Mouse (Mus musculus) T-helper 17 cell (primary cell): ENCODE results near the gene Clec4f.

Experiments
- in situ Hi-C, 2 experiments: fragments of 300-600 bp; cut with MboI, MseI; formaldehyde crosslinking; loops; 1 replicate in 1 of 2; 2 replicates in 1 of 2; pipeline ENCODE4 v1.15.1; 2025; ENCODE audit warnings: high pct_unique_total_duplicates in 2 of 2

Clec4f gene

DNA sequence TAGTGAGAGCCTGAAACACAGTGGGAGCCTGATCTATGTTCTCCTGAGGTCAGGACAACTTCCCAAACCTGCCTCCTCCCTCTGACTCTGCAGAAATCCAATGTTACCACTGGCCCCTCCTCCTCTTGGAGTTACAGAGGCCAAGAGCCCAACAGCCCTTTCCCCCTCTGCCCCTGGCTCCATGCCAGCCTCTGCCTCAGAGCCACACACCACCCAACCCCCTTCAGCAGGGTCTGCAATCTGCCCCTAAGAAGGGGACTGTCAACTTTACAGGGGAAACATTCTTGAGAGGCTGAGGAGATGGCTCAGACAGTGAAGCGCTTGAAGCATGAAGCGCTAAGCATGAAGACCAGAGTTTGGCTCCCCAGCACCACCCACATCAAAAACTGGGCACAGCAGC lies at the start of gene Clec4f:
TSS of gene Clec4f (minus strand) at position 101 of the 400 bp plus-strand sequence.
- in situ Hi-C loops: loop anchor here in 1 of 2 experiments (5.0 kb wide), 1 partner anchor 299 kb away; no protein-coding TSS in a partner anchor

DNA sequence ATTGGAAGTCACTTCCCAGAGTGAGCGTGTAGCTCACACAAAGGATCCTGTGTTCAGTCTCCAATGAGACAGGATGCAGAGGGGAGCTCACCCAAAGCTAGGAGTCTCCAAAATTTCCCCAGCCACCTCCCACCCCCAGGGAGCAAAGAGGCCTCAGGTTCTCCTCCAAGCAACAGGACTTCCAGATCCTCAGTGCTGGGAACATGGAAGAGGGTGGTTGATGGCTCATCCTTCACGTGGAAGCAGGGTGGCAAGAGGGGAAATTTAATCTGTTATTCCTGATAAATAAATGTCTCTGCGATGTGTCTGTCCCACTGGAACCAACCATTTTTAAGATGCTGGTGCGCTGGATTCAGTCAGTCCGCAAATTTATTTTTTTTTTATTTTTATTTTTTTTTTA lies 48.7 kb upstream of the Clec4f start:
- in situ Hi-C loops: no loop called here

DNA sequence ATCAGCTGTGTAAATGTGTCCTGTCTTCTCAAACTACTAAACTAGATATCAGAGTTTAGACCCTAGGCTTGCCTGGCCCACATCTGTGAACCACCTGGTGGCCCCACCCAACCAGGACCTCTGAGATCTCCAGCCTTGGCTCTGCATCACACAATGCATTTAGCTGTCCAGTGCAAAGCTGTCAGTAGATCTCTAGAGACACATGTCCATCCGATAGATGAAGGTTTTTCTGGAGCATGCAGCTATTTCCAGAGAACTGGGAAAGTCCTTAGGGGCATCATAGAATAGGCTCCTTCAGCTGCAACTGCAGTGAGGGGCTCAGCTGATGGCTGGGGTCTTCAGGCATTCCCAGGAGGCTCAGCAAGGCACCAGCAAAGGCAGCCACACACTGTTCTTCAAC lies 48.3 kb upstream of the Clec4f start:
- in situ Hi-C loops: no loop called here

DNA sequence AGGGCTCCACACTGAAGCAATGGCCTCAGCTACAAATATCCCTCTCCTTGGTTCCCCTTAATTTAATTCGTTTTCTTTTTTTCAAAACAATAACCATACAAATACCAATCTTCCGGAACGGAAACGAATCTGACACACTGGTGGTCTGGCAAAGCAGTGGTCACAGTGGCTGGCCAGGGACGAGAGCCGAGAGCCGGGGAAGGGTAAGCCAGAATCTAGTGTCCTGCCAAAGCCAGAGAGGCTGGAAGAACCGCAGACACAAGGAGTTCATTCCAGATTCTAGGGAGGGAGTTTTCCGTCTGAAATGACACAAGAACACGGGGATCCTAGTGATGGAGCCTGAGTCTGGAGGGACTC lies 47.7 kb upstream of the Clec4f start:
- in situ Hi-C loops: no loop called here

DNA sequence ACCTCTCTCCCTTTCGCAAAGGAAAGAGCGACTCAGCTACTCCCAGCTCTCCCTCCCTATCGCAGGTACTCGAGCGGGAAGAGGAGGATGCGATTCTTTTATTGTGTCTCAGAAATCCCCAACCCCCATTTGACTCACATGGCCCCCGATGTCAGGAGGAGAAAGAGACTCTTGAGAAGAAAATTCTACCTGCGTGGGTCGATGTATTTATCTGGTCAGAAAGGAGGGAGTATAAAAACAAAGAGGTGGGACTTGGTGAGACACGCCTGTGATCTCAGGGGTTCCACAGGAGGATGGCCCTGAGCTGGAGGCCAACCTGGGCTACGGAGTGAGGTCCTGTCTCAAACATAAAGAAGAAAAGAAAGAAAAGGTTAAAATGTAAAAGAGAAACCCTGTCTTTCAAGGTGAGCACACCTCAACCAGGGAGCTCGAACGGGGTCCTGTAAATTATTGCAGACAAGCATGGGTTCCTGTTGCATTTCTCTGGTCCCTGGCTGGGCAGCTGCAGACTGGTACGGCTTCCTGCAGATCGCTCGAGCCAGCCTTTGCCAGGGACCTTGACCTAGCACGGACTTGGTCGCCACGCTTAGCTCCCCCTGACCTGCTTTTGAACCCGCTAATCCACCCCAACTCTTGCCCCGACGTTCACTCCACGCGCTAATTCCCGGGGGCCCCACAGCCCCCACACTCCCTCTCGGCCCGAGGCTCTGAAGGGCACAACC lies 47.2 kb upstream of the Clec4f start:
- in situ Hi-C loops: no loop called here

DNA sequence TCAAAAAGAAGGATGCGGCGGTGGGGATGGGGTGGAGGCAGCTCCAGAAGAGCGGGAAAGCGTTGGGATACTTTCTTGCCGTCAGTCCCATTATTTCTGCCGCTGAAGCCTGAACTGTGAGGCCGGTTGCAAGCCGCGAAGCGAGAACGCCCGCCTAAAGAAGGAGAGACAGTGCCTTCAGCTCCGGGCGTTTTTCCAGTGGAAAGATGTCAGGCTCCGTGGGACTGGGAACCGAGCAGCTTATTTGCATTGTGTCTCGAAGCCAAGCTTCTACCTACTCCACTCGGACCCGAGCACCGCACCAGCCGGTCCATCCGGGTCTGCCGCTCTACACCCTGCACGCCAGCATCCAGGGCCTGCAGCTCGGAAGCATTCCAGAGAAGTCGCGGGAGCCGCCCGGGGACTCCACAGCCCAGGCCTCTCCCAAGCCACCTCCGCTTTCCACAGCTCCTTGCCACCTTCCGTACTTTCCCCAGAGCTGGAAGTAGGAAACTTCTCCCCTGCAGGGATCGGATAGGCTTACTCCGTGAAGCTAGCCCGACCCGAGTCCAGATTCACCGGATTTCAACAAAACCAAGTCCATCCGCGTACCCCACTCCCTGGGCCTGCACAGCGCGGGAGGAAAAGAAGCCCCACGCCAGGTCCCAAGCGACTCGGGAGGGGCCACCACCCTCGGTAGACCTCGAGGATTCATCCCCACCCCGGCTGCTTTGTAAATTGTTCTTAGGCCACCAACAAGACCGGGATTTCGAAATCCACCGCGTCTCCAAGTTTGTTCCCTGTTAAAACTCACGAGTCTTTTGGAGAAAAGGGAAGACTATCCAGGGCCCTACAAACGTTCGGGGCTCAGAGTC lies 46.4 kb upstream of the Clec4f start:
- in situ Hi-C loops: no loop called here

DNA sequence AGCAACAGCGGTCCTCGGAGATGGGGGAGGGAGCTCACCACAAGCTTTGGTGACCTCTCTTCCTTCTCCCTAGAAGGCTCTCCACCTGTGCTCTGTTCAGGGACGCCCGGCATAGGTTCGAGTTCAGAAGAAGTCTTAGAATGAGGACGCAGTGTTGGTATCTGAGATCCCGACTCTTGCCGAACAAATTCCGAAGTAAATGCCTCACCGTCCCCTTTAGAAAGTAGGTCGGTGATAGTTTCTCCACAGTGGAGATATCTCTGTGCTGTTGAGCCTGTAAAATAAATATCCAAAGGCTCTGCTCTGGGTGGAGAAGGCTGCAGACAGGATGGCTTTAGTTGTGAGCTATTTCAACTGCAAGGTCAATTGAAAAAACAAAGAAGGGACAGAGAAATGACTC lies 45.0 kb upstream of the Clec4f start:
- in situ Hi-C loops: no loop called here

DNA sequence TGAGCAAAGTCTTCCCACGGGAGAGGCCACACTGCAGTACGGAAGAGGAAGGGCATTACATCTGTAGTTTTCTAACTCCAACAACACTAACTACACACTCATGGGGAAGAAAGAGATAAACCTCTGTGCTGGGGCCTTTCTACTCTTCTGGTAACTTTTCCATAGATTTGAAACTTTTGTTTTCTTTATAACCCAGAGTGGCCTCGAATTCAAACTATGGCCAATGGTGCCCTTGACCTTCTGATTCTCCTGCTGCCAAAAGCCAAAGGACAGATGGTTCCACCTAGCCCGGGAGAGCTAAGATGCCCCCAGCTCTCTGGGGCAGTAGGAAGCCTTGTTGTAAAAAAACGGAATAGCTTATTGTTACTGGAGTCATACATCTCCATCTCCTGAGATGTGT lies 44.0 kb upstream of the Clec4f start:
- in situ Hi-C loops: no loop called here

DNA sequence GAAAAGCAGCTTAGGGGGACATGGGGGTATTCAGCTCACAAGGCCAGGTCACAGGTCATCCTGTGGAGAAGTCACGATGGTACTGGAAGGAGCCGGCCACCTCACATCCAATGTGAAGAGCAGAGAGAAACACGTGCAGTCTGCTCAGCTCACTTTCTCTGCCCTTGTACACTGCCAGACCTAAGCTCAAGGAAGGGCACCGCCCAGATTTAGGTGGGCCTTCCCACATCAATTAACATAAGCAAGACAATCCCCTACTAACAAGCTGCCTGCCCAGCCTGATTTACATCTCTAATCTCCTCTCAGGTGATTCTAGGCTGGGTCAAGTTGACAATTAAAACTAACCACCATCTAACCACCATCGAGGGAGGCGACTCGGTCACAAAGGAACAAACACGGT lies 41.9 kb upstream of the Clec4f start:
- in situ Hi-C loops: no loop called here

DNA sequence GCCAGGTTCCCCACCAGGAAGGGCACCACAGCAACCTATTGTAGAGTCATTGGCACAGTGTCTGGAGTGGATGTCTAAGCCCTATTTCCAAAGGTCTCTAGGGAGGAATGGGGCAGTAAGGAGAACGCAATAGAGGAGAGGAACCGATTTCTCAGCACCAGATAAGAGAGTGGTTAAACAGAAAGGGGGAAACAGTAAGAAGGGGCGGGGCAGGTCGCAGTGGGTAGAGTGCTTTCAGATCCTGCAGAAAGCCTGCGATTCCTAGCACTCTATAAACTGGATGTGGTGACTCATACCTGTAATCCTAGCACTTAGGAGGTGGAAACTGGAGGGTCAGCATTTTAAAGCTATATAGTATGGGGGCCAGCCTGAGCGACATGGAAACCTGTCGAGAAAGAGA lies 40.7 kb upstream of the Clec4f start:
- in situ Hi-C loops: no loop called here

DNA sequence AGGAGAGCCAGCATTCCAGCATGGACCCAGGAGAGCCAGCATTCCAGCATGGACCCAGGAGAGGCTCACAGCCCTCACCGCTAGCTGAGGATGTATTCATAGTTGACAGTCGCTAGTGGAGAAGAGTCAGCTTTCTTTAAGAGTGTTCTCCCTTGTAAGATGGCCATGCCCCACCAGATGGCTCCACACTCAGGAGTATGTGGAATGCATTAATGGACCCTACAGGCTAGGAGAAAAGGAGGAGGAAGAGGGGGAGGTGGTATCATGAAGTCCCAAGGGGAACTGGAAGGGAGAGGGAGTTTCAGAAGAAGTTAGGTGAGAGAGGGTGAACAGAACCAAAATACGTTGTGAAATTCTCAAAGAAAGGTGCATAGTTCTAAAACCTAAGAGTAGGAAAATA lies 39.7 kb upstream of the Clec4f start:
- in situ Hi-C loops: no loop called here

DNA sequence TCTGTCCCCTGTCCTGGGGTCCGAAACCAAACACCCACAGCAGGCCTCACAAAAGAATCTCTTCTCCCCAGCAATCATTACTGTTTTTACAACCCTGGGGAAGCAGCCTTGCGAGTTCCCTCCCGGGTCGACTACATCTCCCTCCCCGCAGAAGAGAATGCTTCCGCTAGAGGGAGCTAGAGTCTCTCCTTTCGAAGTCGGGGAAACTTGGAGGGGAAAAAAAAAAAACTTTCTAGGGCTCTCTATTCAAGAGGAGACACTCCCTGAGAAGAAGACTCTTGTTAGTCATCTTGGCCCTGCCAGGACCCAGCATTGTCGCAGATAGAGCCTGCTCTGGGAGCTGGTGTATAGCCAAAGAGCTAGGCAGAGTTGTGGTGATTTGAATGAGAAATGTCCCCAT lies 37.8 kb upstream of the Clec4f start:
- in situ Hi-C loops: loop anchor here in 1 of 2 experiments (5.0 kb wide), 1 partner anchor 53 kb away; no protein-coding TSS in a partner anchor

DNA sequence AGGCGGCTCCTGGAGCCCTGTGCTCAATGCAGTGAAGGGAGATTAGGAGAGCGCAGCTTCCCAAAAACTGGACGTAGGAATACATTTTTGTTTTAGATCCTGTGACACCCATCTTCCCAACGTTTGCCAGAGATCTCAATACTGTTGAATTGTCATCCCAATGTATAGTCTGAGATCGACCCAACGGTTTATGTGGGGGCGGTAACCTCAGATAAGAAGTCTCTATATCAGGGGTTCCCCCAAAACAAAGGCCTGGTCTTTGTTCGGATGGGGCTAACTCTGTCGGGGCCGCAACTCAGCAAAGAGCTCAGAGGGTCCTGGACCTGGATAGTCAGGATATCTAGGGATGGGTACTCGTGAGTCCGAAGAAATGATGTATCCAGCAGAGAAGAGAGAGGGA lies 37.0 kb upstream of the Clec4f start:
- in situ Hi-C loops: loop anchor here in 1 of 2 experiments (5.0 kb wide), 1 partner anchor 54 kb away; no protein-coding TSS in a partner anchor

DNA sequence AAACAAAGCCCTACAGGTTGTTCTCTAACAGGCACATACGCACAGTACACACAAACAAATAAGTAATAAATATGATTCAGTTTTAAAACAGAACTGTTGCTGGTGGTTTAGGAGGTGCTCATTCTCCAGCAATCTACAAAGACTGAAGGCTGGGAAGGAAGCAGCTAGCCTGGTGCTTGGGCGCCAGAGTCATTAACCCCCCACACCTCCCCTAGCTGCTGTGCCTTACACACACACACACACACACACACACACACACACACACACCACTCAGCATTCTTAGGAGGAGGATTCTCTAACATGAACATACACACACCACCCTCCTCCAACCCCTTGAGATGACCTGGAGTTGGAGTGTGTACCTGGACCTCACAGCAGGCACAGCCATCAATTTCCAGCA lies 34.9 kb upstream of the Clec4f start:
- in situ Hi-C loops: loop anchor here in 1 of 2 experiments (5.0 kb wide), 1 partner anchor 56 kb away; no protein-coding TSS in a partner anchor

DNA sequence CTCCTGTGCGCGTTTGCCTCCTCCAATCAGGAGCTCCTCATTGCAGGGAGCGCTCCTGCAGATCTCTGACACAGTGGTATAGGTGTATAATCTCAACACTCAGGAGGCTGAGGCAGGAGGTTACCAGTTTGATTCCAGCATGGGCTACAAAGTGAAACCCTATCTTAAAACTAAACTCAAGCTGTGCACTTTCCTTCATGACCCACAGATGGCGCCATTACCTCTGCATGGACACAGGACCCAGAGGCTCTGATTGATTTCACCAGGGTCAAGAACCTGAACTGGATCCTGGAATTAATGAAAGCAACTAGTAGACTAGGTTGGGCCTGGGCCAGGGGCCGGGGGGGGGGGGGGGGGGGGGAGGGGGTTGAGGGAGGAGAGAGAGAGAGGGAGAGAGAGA lies 34.3 kb upstream of the Clec4f start:
- in situ Hi-C loops: loop anchor here in 1 of 2 experiments (5.0 kb wide), 1 partner anchor 57 kb away; no protein-coding TSS in a partner anchor

DNA sequence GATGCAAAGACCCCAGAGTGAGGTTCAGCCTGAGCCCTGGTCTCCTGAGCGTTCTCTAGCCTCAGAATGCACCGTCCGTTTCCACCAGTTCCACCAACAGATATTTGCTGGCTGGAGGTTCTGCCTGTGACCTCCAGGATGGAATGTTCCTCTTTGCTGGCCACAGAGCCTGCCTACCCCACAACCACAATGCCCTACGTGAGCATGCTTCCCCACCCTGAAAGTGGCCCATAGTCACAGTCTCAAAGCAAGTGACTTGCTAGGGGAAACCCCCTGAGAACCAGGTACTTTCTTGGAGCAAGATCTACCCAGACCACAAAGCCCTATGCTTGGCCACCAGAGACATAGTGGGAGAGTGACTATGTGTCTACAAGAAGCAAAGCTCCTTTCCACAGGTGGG lies 33.4 kb upstream of the Clec4f start:
- in situ Hi-C loops: loop anchor here in 1 of 2 experiments (5.0 kb wide), 1 partner anchor 53 kb away; the partner anchor contains the start of gene Atp6v1b1

DNA sequence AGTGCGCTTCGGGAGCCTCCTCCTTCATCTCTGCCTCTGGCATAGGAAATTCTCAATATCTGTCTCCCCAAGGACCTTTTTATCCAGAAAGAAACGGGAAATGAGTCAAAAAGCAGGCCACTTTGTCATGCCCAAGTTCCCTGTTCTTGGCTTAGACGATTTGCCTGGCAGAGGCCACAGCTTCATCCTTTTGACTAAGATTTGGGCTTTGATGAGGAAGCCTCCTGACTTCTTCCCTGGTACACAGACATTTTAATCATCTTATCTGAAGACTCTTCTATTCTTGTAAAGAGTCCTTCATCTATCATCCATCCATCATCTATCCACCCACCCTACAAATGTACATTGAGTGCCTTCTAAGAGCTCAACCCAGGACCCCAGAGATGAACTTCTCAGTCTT lies 21.8 kb upstream of the Clec4f start, which contains the start of gene Cd207:
TSS of gene Cd207 (minus strand) at position 101 of the 400 bp plus-strand sequence.
- in situ Hi-C loops: no loop called here

DNA sequence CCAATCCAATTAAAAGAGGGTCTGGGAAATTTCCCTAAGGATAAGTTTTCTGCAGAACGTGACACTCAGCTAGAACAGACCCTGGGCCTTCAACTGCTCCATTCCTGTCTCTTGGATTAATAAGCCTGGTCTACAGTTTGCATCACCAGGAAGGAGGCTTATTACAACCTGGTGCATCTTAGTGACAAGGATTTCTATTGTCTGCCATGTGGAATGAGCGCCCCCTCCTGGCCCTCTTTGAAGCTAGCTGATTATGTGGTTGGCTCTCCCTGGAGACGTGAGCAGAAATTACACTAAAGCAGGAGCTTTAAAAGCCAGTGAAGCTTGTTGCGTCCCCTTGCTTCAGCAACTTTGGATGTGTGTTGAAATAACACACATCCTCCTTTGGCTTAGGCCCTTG lies 17.4 kb upstream of the Clec4f start:
- in situ Hi-C loops: loop anchor here (5.0 kb wide), 1 partner anchor 91 kb away; no protein-coding TSS in a partner anchor

DNA sequence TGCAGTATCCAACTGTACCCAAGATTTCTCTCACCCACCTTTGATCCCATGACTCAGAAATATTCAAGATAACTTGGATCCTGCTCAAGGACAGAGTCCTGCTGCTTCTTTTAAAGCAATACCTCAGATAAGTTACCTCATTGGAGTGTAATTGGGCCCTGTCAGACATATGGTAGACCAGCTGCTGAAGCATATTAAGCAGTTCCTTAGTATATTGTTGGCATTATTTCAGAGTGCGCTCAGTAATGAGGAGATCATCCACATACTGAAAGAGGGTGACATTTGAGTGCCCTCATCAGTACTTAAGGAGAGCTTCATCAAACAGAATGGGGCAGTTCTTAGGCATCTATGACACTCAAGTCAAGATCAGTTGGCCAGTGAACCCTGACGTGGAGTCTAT lies 9.0 kb upstream of the Clec4f start:
- in situ Hi-C loops: no loop called here

DNA sequence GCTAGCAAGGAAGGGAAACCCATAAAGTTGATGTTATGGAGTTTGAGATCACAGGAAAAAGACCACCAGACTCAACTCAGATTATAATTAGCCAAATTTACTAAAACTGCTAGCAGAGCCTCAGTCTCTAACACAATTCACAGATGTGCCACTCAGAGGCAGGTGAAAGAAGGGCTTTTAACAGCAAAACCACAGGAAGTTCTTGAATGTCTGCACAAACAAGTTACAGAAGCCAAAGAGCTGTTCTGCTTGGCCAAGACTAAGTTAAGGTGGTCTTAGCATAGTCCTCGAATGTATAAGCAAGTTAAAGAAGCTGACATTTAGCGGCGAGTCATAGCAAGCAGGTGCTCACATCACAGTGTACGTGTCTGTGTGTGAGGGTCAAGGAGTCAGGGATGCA lies 4.8 kb upstream of the Clec4f start:
- in situ Hi-C loops: no loop called here

DNA sequence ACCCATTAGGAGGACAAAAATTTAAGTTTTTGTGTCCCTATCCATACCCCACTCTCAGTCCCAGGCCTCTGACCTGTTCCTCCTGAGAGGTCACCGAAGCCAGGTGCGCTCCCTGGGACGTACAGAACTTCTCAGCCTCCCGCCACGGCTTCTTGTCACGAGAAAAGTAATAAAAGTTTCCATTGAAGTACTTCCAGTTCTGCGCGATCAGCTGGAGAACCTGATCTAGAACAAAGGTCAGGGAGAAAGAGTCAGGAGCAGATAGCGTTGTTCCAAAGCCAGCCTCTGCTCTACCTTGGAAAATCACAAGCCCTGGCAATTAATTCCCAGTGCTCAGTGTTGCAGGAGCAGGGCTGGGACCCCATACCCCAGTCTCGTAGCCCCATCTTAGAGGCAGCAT lies 9.3 kb downstream of the Clec4f start:
- in situ Hi-C loops: no loop called here

DNA sequence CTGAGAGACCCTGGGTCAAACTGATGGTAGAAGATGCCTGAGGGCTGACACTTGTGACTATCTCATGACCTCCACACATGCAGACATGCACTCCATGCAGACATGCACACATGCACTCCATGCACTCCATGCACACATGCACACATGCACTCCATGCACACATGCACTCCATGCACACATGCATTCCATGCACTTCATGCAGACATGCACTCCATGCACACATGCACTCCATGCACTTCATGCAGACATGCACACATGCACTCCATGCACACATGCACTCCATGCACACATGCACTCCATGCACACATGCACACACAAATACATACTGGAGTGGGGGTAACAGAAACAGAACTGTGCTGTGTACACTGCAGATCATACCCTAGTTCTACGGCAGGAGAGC lies 20.7 kb downstream of the Clec4f start:
- in situ Hi-C loops: no loop called here
